Mouse (Mus musculus) MEL (cell line): ENCODE measurements around the gene Ube2f. TPM values are rescaled to one million over a fixed set of nuclear protein-coding genes. Genes with fewer than 3 reads are reported as not detected.

Experiments
- DNase-seq: peaks from one replicate; pipeline ENCODE4 v3.0.0; 2011; ENCODE audit warnings: low read depth, low spot score
- H3K27ac ChIP-seq: 2 replicates; pipeline ENCODE4 v1.5.1; 2012; ENCODE audit warnings: low read depth, mild to moderate bottlenecking, control low read depth, low read length, moderate library complexity; ENCODE audit not compliant: control insufficient read depth
- H3K27me3 ChIP-seq, 2 experiments: fragments of 150-350 bp in 1 of 2; sonication (generic) in 1 of 2; 2 replicates each; pipeline ENCODE4 v1.6.1; 2012; ENCODE audit warnings: low read length in 2 of 2, mild to moderate bottlenecking in 2 of 2, improper control_type of control experiment in 1 of 2, moderate library complexity in 1 of 2; ENCODE audit not compliant: insufficient read depth in 2 of 2, control insufficient read depth in 1 of 2
- H3K36me3 ChIP-seq, 2 experiments: 2 replicates each; pipeline ENCODE4 v1.6.1; 2012 to 2014; ENCODE audit warnings: low read length in 2 of 2, improper control_type of control experiment in 1 of 2, inconsistent platforms in 1 of 2, mild to moderate bottlenecking in 1 of 2; ENCODE audit not compliant: insufficient read depth in 2 of 2, control insufficient read depth in 1 of 2
- H3K4me1 ChIP-seq, 2 experiments: fragments of 150-350 bp in 1 of 2; sonication (generic) in 1 of 2; 2 replicates each; pipeline ENCODE4 v1.6.1; 2012; ENCODE audit warnings: low read length in 2 of 2, improper control_type of control experiment in 1 of 2, mild to moderate bottlenecking in 1 of 2; ENCODE audit not compliant: insufficient read depth in 2 of 2, control insufficient read depth in 1 of 2
- H3K4me3 ChIP-seq, 2 experiments: fragments of 150-350 bp in 1 of 2; sonication (generic) in 1 of 2; 2 replicates each; pipeline ENCODE4 v1.5.1; 2012; ENCODE audit warnings: low read depth in 2 of 2, low read length in 2 of 2, mild to moderate bottlenecking in 2 of 2, moderate library complexity in 2 of 2, control low read depth in 1 of 2, improper control_type of control experiment in 1 of 2; ENCODE audit not compliant: control insufficient read depth in 1 of 2, insufficient read depth in 1 of 2
- H3K79me2 ChIP-seq: 2 replicates; pipeline ENCODE4 v1.6.1; 2012; ENCODE audit warnings: mild to moderate bottlenecking, low read length, moderate library complexity; ENCODE audit not compliant: control insufficient read depth, poor library complexity, insufficient read depth
- H3K9ac ChIP-seq: 2 replicates; pipeline ENCODE4 v1.6.1; 2012; ENCODE audit warnings: low read depth, mild to moderate bottlenecking, control low read depth, low read length, moderate library complexity; ENCODE audit not compliant: control insufficient read depth, poor library complexity, severe bottlenecking
- H3K9me3 ChIP-seq: fragments of 150-350 bp; sonication (generic); replicated peaks from 2 replicates; pipeline ENCODE4 v1.6.1; 2012; ENCODE audit warnings: mild to moderate bottlenecking, low read length, improper control_type of control experiment, moderate library complexity; ENCODE audit not compliant: insufficient read depth
- CHD1 ChIP-seq: IDR thresholded peaks from 2 replicates; pipeline ENCODE4 v1.6.1; 2012; ENCODE audit warnings: low read depth, mild to moderate bottlenecking, inconsistent platforms, low read length, improper control_type of control experiment
- CTCF ChIP-seq, 3 experiments: IDR thresholded peaks in 2 of 3; conservative IDR thresholded peaks in 1 of 3; 2 replicates each; pipeline ENCODE4 v1.5.1; 2011 to 2012; ENCODE audit warnings: low read length in 3 of 3, low read depth in 2 of 3, mild to moderate bottlenecking in 2 of 3, improper control_type of control experiment in 1 of 3, inconsistent platforms in 1 of 3, mixed read lengths in 1 of 3, moderate library complexity in 1 of 3; ENCODE audit not compliant: control insufficient read depth in 1 of 3, insufficient read depth in 1 of 3, poor library complexity in 1 of 3, severe bottlenecking in 1 of 3
- ELF1 ChIP-seq: IDR thresholded peaks from 2 replicates; pipeline ENCODE4 v1.6.1; 2014; ENCODE audit warnings: low read depth, mild to moderate bottlenecking, inconsistent platforms, low read length, improper control_type of control experiment, moderate library complexity
- EP300 ChIP-seq, 2 experiments: IDR thresholded peaks; 2 replicates each; pipeline ENCODE4 v1.6.1; 2011; ENCODE audit warnings: improper control_type of control experiment in 2 of 2, low read length in 2 of 2, low read depth in 1 of 2, mild to moderate bottlenecking in 1 of 2
- GABPA ChIP-seq: IDR thresholded peaks from 2 replicates; pipeline ENCODE4 v1.6.1; 2012; ENCODE audit warnings: low read depth, mild to moderate bottlenecking, inconsistent platforms, low read length, improper control_type of control experiment, moderate library complexity
- HCFC1 ChIP-seq: IDR thresholded peaks from 2 replicates; pipeline ENCODE4 v1.6.1; 2012; ENCODE audit warnings: low read depth, mild to moderate bottlenecking, inconsistent platforms, low read length, improper control_type of control experiment, moderate library complexity
- JUND ChIP-seq: IDR thresholded peaks from 2 replicates; pipeline ENCODE4 v1.6.1; 2011; ENCODE audit warnings: low read depth, mild to moderate bottlenecking, improper control_type of control experiment, low read length
- MAFK ChIP-seq: IDR thresholded peaks from 2 replicates; pipeline ENCODE4 v1.6.1; 2011; ENCODE audit warnings: low read depth, mild to moderate bottlenecking, low read length, improper control_type of control experiment, borderline replicate concordance
- MAX ChIP-seq: IDR thresholded peaks from 2 replicates; pipeline ENCODE4 v1.6.1; 2011; ENCODE audit warnings: low read length, improper control_type of control experiment
- MYB ChIP-seq: IDR thresholded peaks from 2 replicates; pipeline ENCODE4 v1.6.1; 2011; ENCODE audit warnings: mild to moderate bottlenecking, low read depth, low read length, improper control_type of control experiment
- NRF1 ChIP-seq: IDR thresholded peaks from 2 replicates; pipeline ENCODE4 v1.6.1; 2014; ENCODE audit warnings: low read depth, mild to moderate bottlenecking, inconsistent platforms, low read length, improper control_type of control experiment, moderate library complexity; ENCODE audit not compliant: poor library complexity, insufficient read depth, severe bottlenecking
- POLR2A ChIP-seq, 2 experiments: IDR thresholded peaks; 2 replicates each; pipeline ENCODE4 v1.6.1; 2011 to 2012; ENCODE audit warnings: low read length in 2 of 2, mild to moderate bottlenecking in 2 of 2, control low read depth in 1 of 2, improper control_type of control experiment in 1 of 2, low read depth in 1 of 2, moderate library complexity in 1 of 2; ENCODE audit not compliant: control insufficient read depth in 1 of 2, insufficient read depth in 1 of 2, poor library complexity in 1 of 2
- SIN3A ChIP-seq: IDR thresholded peaks from 2 replicates; pipeline ENCODE4 v1.6.1; 2012; ENCODE audit warnings: low read length, improper control_type of control experiment, inconsistent platforms
- SMC3 ChIP-seq: IDR thresholded peaks from 2 replicates; pipeline ENCODE4 v1.6.1; 2011; ENCODE audit warnings: low read depth, low read length, improper control_type of control experiment
- TAL1 ChIP-seq: IDR thresholded peaks from 2 replicates; pipeline ENCODE4 v1.6.1; 2012; ENCODE audit warnings: mild to moderate bottlenecking, inconsistent platforms, low read length, moderate library complexity, mixed read lengths
- TCF12 ChIP-seq: IDR thresholded peaks from 2 replicates; pipeline ENCODE4 v1.6.1; 2014; ENCODE audit warnings: low read depth, mild to moderate bottlenecking, inconsistent platforms, low read length, improper control_type of control experiment, moderate library complexity
- UBTF ChIP-seq: IDR thresholded peaks from 2 replicates; pipeline ENCODE4 v1.6.1; 2012; ENCODE audit warnings: low read depth, mild to moderate bottlenecking, inconsistent platforms, low read length, improper control_type of control experiment, moderate library complexity, borderline replicate concordance; ENCODE audit not compliant: insufficient read depth
- polyA plus RNA-seq, 2 experiments: library from polyadenylated mRNA; stranded (reverse) in 1 of 2; unstranded in 1 of 2; fragments of >175 nt in 1 of 2; fragments of >200 nt in 1 of 2; gene quantifications; 2 replicates each; pipeline versions ENCODE4 v1.2.1 to v1.2.4; 2012; ENCODE audit warnings: low replicate concordance in 2 of 2, low read depth in 1 of 2; ENCODE audit not compliant: insufficient read length in 2 of 2, insufficient read depth in 1 of 2, missing spikeins in 1 of 2
- total RNA-seq: library from RNA; depleted of rRNA; stranded (reverse); fragments of 300-350 nt; gene quantifications from 2 replicates; pipeline ENCODE4 v1.2.3, GENCODE M21; 2012

Ube2f gene
- total and polyA plus RNA-seq, 3 experiments, result 57.4 to 71.3 TPM; not detected in 1

GRCm38 (mm10) chr1:91239800-91240199 lies 10.3 kb upstream of the Ube2f start:
- Histone ChIP-seq H3K4me1 (peaks cover 22% of the 10 kb centered on the region in 2 experiments), H3K27me3 (no peaks in the 10 kb centered on the region), H3K36me3 (peaks cover 0 to 20% of the 10 kb centered on the region in 2 experiments; a peak in 2 of 4 replicates), H3K79me2 (no peaks in the 10 kb centered on the region), H3K4me3 (no peak overlapping the region), H3K9ac (no peak overlapping the region), H3K27ac (no peak overlapping the region), H3K9me3 (no peaks in the 10 kb centered on the region)
- TF ChIP-seq JUND, result 0 out of 2 replicates have a peak, but pooled peaks have one; percentile 45
- peak in 1 of 2 experiments; percentile 32; a peak in 2 of 4 replicates for TF ChIP-seq EP300 (IDR thresholded peaks at IDR 0.05; ENCODE audit: low read depth in 1 of 2, low read length in 2 of 2)
- no peak for TF ChIP-seq NRF1
- peak; percentile 71 for DNase-seq

GRCm38 (mm10) chr1:91240685-91241084 lies 9.4 kb upstream of the Ube2f start:
- H3K27ac ChIP-seq, result no peak overlapping the region; the same call in 1 of the 2 replicates
- peaks cover 16% of the 10 kb centered on the region in 2 experiments for H3K4me1 ChIP-seq
- peaks cover 0 to 15% of the 10 kb centered on the region in 2 experiments; a peak in 2 of 4 replicates for H3K36me3 ChIP-seq
- TF ChIP-seq CTCF (IDR thresholded peaks at IDR 0.05 in 2 of 3, conservative IDR thresholded peaks at IDR 0.05 in 1 of 3; ENCODE audit: control insufficient read depth in 1 of 3, insufficient read depth in 1 of 3, low read depth in 2 of 3, low read length in 3 of 3, poor library complexity in 1 of 3, severe bottlenecking in 1 of 3) (no peak), TCF12 (no peak), MYB (no peak), UBTF (no peak), CHD1 (no peak), SIN3A (no peak), GABPA (no peak), ELF1 (no peak), POLR2A (IDR thresholded peaks at IDR 0.05; ENCODE audit: control insufficient read depth in 1 of 2, insufficient read depth in 1 of 2, low read depth in 1 of 2, low read length in 2 of 2, poor library complexity in 1 of 2) (no peak), SMC3 (no peak), HCFC1 (no peak), MAFK (no peak), TAL1 (no peak), MAX (no peak)
- TF ChIP-seq, all 39 proteins: peak for 0
- DNase-seq, result no peak
- Histone ChIP-seq H3K9me3 (no peaks in the 10 kb centered on the region), H3K4me3 (no peak overlapping the region), H3K27me3 (no peaks in the 10 kb centered on the region), H3K79me2 (no peaks in the 10 kb centered on the region), H3K9ac (no peak overlapping the region)
